Mouse (Mus musculus): ENCODE measurements around the gene Srsf12. TPM values are rescaled to one million over a fixed set of nuclear protein-coding genes. Genes with fewer than 3 reads are reported as not detected.

Srsf12 gene
- total RNA-seq, 2 experiments from 2014 or later = 27.5 to 31.7 TPM

- intact Hi-C loops (cut with DNase I) = loop anchor here (5.0 kb wide), 1 partner anchor 45 kb away; the partner anchor contains the start of gene Pnrc1
Observed at GRCm38 (mm10) chr4:33247479-33248053, 38.8 kb downstream of the Srsf12 start.

GRCm38 (mm10) chr4:33248062-33248889 lies 39.5 kb downstream of the Srsf12 start:
- DNase-seq (ENCODE audit: low spot score in 2 of 2) = peak; percentile 98
- intact Hi-C loops (cut with DNase I) = loop anchor here (5.0 kb wide), 1 partner anchor 44 kb away; the partner anchor contains the start of gene Pnrc1

More at GRCm38 (mm10) chr4:33247479-33248053, 38.8 kb downstream of the Srsf12 start:
- DNase-seq (ENCODE audit: low spot score in 2 of 2) = peak; percentile 99 to 100

DNA sequence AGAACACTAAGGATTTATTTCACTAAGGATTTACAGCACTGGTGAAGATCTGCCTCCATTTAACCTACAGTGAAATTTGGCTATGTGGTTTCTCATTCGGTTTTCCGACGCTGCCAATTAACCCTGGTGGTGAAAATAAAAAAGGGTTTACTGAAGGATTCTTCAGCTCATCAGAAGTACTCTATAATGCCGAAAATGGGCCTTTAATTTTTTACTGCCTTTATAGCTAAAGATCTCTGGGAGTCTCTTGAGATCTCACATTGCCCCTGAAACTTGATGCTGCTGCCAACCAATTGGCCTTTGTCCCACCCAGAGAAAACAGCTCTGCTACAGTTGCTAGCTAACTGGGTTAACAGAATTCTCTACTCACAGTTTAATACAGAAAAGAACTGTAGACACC lies 40.1 kb downstream of the Srsf12 start:
- no peak for DNase-seq (ENCODE audit: low spot score in 2 of 2)
- intact Hi-C loops (cut with DNase I) = loop anchor here (5.0 kb wide), 1 partner anchor 43 kb away; the partner anchor contains the start of gene Pnrc1

DNA sequence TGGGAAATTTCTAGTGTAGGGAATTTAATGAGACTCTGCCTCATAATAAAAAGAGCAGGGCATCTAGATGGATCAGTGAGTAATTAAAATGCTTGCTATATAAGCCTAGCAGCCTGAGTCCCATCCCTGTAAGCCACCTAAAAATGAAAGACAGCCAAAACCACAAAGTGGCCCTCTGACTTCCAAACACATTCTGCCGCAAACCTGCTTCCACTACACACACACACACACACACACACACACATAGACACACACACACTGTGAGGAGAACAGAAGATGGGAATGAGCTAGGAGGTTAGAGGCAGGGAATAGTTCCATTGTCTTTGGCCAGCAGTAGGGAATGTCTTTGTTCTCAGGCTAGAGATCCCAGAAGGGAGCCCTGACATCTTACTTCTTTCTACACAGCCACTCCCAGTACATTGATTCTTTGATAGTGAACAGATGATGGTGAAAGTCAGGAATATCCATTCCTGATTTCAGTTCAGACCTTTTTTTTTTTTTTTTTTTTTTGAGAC lies 41.0 kb downstream of the Srsf12 start:
- intact Hi-C loops (cut with DNase I) = loop anchor here (5.0 kb wide), 1 partner anchor 43 kb away; the partner anchor contains the start of gene Pnrc1
- no peak for DNase-seq (ENCODE audit: low spot score in 2 of 2)

GRCm38 (mm10) chr4:33250867-33251266 lies 42.1 kb downstream of the Srsf12 start:
- DNase-seq (ENCODE audit: low spot score in 2 of 2) = no peak
- intact Hi-C loops (cut with DNase I) = no loop called here

DNA sequence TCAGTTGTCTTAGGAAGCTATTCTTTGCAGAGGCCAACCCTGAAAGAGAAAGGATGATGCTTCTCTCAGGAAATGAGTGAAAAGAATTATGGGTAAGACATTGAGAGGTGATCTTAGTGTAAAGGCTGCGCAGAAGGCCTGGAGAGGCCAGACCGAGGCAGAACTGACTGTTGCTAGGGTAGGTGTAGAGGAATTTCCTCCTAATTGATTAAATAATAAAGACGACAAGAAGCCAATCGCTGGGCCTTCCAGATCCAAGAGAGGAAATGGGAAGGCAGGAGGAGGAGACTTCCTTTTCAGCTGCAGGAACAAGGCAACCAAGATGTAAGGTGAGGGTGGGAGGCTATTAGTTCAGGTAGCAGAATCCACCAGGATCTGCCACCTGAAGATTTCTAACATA lies 45.9 kb downstream of the Srsf12 start:
- DNase-seq (ENCODE audit: low spot score in 2 of 2) = no peak
- intact Hi-C loops (cut with DNase I) = no loop called here

- no peak for DNase-seq (ENCODE audit: low spot score in 2 of 2)
Observed at GRCm38 (mm10) chr4:33257263-33257964, 48.6 kb downstream of the Srsf12 start.

DNA sequence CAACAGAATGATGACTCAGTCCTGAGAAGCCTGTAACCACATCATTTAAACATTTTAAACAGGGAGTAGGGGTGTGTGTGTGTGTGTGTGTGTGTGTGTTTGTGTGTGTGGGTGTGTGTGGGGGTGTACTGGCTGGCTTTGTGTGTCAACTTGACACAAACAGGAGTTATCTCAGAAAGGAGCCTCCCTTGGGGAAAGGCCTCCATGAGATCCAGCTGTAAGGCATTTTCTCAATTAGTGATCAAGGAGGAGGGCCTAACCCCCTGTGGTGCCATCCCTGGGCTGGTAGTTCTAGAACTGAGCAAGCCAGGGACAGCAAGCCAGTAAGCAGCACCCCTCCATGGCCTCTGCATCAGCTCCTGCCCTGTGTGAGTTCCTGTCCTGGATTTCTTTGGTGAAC lies 51.5 kb downstream of the Srsf12 start:
- intact Hi-C loops (cut with DNase I) = no loop called here
- DNase-seq (ENCODE audit: low spot score in 2 of 2) = no peak

More at GRCm38 (mm10) chr4:33257263-33257964, 48.6 kb downstream of the Srsf12 start:
- intact Hi-C loops (cut with DNase I) = no loop called here

- peak; percentile 44 to 60 for DNase-seq (ENCODE audit: low spot score in 2 of 2)
- intact Hi-C loops (cut with DNase I) = no loop called here
Observed at GRCm38 (mm10) chr4:33261311-33261753, 52.5 kb downstream of the Srsf12 start.

DNA sequence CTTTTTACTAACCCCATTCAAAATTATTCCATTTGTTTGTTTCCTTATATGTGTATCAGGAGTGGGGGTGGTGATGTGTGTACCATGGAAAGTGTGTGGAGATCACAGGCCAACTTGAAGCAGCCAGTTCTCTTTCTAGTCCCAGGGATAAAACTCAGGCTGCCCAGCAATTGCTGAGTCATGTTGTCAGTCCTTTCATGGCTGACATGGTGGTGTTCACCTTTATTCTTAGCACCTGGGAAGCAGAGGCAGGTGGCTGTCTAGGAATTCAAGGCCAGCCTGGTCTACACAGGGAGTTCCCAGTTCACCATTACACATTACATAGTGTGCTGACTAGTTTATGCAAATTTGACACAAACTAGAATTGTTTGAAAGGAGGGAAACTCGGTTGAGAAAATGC lies 54.1 kb downstream of the Srsf12 start:
- intact Hi-C loops (cut with DNase I) = no loop called here
- DNase-seq (ENCODE audit: low spot score in 2 of 2) = no peak

- DNase-seq (ENCODE audit: low spot score in 2 of 2) = no peak
- intact Hi-C loops (cut with DNase I) = no loop called here
Observed at GRCm38 (mm10) chr4:33264979-33265726, 56.4 kb downstream of the Srsf12 start.

- intact Hi-C loops (cut with DNase I) = no loop called here
- DNase-seq (ENCODE audit: low spot score in 2 of 2) = no peak
Observed at GRCm38 (mm10) chr4:33270386-33271314, 61.9 kb downstream of the Srsf12 start.

DNA sequence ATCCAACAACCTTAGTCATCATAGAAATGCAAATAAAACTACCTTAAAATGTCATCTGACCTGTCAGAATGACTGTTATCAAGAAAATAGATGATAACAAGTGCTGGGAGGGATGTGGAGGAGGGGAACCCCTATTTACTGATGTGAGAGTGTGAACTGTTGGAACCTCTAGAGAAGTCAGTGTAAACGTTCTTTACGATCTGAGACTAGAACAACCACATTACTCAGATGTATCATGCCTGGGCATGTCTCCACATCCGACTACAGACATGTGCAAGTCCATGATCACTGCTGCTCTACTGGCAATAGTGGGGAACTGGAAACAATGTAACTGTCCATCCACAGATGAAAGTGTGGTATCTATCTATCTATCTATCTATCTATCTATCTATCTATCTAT lies 64.6 kb downstream of the Srsf12 start:
- no peak for DNase-seq (ENCODE audit: low spot score in 2 of 2)
- intact Hi-C loops (cut with DNase I) = no loop called here

DNA sequence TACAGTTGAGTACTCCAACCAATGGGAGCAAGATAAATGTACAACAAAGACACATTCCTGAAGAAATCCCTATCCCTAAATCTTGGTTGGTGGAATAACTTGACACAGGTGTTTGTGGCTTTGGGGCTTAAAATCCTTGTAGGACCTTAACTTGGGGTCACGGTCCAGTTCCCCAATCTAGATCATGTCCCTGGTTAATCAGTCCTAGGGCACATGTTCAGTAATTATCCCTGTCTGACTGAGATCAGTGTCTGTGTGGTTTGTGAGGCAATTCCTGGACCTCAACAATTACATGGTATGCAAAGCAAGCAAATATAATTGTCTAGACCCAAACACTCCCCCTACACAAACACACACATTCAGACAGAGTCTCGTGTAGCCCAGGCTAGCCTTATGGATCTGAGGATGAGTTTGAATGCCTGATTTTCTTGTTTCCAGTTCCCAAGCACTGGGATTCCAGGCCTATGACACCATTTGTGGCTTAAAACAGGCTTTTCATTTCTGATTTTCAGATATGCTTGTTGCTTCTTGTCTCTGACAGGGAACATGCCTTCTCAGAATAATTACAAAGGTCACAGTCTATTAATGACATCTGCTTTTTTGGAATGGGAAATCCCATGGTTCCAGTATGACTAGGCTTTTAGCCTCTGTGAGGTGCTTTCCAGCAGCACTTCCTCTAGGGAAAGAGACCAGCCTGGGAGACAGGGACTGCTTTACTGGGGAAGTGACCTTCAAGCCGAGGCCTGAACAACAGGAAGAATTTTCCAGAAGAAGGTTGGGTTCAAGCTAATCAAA lies 73.3 kb downstream of the Srsf12 start:
- intact Hi-C loops (cut with DNase I) = no loop called here
- DNase-seq (ENCODE audit: low spot score in 2 of 2) = no peak
